Mouse (Mus musculus) left cerebral cortex, adult 2 months (tissue): ENCODE data around the gene Tusc2. TPM values are rescaled to one million over a fixed set of nuclear protein-coding genes. Genes with fewer than 3 reads are reported as not detected.

Experiments
- DNase-seq, 2 experiments: peaks; one replicate each; pipeline ENCODE4 v3.0.0; 2021 to 2022; ENCODE audit warnings: low spot score in 2 of 2, mixed read lengths in 1 of 2; ENCODE audit errors: extremely low spot score in 1 of 2
- H3K27ac ChIP-seq: fragments of 200-600 bp; 2 replicates; pipeline ENCODE4 v1.8.1; 2022
- H3K4me3 ChIP-seq: fragments of 200-600 bp; 2 replicates; pipeline ENCODE4 v1.8.1; 2022
- CTCF ChIP-seq: fragments of 200-600 bp; IDR thresholded peaks from 2 replicates; pipeline ENCODE4 v1.8.1; 2022; ENCODE audit warnings: antibody characterized with exemption, mild to moderate bottlenecking, moderate library complexity
- intact Hi-C: fragments of 180-260 bp; cut with DNase I; formaldehyde crosslinking; loops from one replicate; pipeline ENCODE4 v1.15.1; 2025
- long read RNA-seq, 2 experiments: library from polyadenylated mRNA; stranded (forward); transcript quantifications; one replicate each; pipeline ENCODE4 v2.0.0; 2021; ENCODE audit warnings: borderline mapping rate in 2 of 2
- total RNA-seq, 2 experiments: library from RNA; stranded (reverse); gene quantifications; 2 replicates each; pipeline ENCODE4 v1.2.3; 2021

Gene Tusc2
- 10 to 100 TPM; 91.0 to 99.1 TPM for total RNA-seq
- long read RNA-seq, experiment 1, transcript Tusc2-201 (3 exons, 1,665 nt): major isoform, 98 of 109 reads
- long read RNA-seq, experiment 1, partial matches to known transcripts: 2 of 109 reads
- long read RNA-seq, experiment 1, other reads (novel, unspliced or antisense): 6 of 109 reads
- long read RNA-seq, experiment 2, transcript Tusc2-201 (3 exons, 1,665 nt): major isoform, 66 of 72 reads
- long read RNA-seq, experiment 2, partial matches to known transcripts: 1 of 72 reads
- long read RNA-seq, experiment 2, other reads (novel, unspliced or antisense): 4 of 72 reads

- TF ChIP-seq CTCF: no peak
- intact Hi-C loops: no loop called here
- Histone ChIP-seq H3K27ac (peak within 1 kb of the TSS; percentile 82), H3K4me3 (peak within 1 kb of the TSS; percentile 81)
- DNase-seq: peak; percentile 92 to 94
Measured at GRCm38 (mm10) chr9:107563029-107563581, at the start of gene Tusc2. TSS of gene Tusc2 (plus strand) at chr9:107563255.

DNA sequence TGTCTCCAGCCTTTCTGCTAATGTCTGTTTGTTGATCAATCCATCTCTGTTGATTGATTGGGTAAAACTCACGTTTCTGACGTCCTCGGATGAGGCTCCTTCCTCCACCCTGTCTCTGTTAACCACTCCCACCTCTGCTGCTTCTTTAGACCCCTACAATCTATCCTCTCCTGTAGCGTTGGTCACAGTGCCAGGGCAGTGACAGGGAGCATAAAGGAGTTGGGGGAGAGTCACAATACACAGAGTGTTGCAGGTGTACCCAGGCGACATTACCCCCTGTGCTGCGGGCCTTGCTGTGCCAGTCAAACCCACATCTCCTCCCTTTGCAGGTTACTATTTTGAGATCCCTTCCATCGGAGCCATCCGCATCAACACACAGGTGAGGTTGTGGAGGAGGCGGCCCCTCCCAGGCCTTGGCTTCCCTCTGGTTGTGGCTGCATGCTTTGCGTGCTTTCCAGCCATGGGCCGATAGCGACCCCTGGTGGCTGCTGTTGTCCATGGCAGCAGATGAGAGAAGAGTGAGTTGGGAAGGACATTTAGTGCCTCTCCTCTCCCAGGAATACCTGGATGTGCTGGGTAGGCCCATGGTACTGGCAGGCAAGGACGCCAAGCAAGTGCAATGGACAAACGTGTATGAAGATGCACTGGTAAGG is 48.6 kb upstream of the Tusc2 start:
- H3K27ac ChIP-seq: no peak overlapping the region
- peak; percentile 100 for TF ChIP-seq CTCF
- intact Hi-C loops: loop anchor here (1.0 to 5.0 kb wide), 3 partner anchors 148 to 222 kb away; no protein-coding TSS in a partner anchor
- DNase-seq: peak; percentile 87 to 92
- H3K4me3 ChIP-seq: no peak overlapping the region

DNA sequence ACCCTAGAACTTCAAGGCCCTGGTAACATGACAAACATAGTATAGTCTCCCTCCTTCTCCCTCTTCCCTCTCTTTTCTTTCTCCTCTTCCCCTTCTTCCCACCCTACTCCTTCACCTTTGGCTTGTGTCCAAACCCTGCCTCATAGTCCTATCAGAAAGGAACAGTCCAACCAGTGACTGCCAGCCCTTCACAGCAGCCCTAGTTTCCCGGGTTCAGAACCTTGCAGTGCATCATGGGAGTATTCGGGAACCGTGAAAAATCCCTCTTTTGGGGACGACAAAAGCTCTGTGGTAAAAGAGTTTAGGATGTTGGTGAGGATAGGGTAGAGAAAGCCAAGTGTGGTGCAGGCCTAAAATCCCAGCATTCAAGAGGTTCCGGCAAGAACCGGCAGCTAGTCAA is 42.7 kb upstream of the Tusc2 start:
- intact Hi-C loops: no loop called here

DNA sequence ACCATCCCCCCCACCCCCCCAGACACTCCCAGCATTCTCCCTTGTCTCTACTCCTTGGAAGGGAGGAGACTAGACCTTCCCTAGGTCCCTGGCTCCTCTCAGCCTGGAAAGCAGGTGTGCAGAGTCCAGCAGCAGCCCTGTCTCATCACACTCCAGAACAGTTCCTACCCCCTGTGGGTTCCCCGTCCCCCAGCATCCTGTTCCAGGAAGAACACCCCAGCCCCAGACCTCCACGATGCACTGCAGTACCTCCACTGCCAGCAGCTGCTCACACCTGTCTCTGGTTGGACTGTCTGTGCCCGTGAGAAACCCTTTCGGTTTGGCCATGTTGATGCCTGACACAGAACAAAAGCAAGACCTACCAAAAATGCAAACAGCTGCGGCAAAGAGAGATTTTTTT is 41.9 kb upstream of the Tusc2 start:
- no peak for DNase-seq
- TF ChIP-seq CTCF: no peak
- Histone ChIP-seq H3K4me3 (no peak overlapping the region), H3K27ac (no peak overlapping the region)
- intact Hi-C loops: no loop called here

More for the DNA sequence above, 42.7 kb upstream of the Tusc2 start:
- TF ChIP-seq CTCF: no peak
- no peak overlapping the region for H3K4me3 ChIP-seq
- no peak overlapping the region for H3K27ac ChIP-seq
- no peak for DNase-seq

DNA sequence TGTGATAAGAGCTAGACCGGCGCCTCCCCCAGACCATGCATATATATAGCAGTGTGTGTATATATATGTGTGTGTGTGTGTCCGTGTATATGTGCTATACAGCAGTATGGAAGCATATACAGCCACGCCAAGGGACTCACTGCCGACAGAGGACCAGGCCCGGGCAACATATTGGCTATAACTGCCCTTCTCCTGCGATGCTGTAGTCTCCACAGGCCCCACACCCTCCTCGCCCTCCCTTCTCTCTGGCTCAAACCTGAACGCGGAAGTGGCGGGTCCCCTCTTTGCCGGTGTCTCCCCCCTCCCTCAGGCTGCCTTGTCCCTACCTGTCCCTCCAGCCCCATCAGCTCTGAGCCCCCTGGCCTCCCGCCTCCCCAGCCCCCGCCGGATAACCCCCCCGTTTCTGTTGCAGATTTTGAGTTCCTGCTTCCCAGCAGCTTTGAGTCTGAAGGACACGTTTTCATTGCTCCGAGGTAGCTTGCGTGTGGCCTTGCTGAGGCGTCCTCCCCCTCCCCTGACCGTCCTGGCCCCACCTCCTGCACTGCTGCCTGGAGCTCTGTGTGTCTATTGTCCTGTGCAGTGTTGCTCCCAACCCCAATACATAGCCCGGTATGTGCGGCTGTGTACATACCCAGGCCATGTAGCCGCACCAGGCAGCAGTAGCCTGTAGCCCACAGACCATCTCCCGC is 41.2 kb upstream of the Tusc2 start:
- TF ChIP-seq CTCF: no peak
- Histone ChIP-seq H3K27ac (no peak overlapping the region), H3K4me3 (no peak overlapping the region)
- DNase-seq: no peak
- intact Hi-C loops: no loop called here

DNA sequence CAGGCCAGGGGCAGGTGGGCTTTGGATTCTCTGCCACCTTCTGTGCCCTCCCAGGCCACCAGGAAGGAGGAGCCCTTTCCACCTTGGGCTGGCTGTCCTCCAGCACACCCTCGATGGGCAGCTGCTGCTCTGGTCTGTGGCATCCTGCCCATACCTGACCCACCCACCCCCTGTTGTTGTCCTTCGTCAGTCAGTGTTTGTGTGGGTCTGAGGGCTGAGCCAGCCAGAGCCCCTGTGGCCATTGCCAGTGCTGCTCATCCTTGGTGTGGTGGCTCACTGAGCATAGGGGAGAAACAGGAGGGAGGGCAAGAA is 40.7 kb upstream of the Tusc2 start:
- DNase-seq: no peak
- TF ChIP-seq CTCF: no peak
- intact Hi-C loops: no loop called here
- Histone ChIP-seq H3K4me3 (no peak overlapping the region), H3K27ac (no peak overlapping the region)

DNA sequence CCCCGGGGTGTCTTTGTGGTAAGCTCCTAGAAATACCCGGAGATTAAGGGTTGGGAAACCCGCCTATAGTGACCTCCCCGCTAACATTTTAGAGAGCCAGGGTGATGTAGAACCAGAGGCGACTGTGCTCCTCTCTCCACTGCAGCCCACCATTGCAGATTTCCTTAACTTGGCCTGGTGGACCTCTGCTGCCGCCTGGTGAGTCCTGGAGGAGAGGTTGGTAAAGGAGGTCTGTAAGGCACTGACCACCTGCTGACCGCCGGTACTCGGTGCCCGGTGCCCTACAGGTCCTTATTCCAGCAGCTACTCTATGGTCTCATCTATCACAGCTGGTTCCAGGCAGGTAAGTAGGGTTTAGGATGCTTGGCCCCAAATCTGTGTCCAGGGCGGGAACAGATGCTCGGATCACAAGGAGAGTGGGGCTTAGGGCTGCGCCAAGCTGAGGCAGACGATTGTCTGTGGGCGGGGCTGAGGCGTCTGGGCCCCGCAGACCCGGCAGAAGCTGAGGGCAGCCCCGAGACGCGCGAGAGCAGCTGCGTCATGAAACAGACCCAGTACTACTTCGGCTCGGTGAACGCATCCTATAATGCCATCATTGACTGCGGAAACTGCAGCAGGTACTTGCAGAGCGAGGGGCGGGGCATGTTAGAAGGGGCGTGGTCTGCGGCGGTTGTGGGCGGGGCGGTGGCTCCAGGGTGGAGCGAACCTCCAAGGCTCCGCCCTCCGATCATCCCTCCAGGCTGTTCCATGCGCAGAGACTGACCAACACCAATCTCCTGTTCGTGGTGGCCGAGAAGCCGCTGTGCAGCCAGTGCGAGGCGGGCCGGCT is 36.6 kb upstream of the Tusc2 start:
- DNase-seq: peak; percentile 70 to 78
- H3K27ac ChIP-seq: no peak overlapping the region
- peak overlapping the region; percentile 40 for H3K4me3 ChIP-seq
- intact Hi-C loops: no loop called here
- TF ChIP-seq CTCF: no peak

DNA sequence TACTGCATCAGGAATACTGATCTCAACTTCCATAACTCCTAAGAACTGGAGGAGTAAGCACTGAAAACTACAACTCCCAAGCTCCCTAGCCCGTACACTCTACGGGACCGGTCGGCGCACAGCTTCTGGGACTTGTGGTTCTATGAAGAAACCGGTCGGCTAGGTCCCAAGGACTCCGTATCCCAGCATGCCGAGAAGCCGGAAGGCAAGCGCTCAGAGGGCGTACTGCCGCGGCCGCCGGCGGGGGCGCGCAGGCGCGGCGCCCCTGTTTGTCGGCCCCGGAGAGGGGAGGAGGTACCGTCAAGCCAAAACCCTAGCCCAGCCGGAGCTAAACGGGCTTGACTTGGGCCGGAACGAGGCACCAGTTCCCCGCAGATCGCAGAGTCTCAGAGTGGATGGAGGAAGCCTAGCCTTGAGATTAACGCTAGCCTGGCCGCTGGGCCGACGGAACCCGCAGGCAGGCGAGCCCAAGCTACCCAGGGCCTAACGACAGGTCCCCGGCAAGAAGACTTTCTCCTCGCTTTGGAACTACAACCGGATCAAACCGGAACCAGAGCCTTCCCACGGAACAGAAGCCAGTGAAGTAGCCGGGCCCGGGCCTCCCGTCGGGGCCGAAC is 29.2 kb upstream of the Tusc2 start, which contains the start of gene Tmem115:
Gene Tmem115, plus strand, starts transcription at position 155 of the 617 bp plus-strand sequence.
- peak; percentile 34 for TF ChIP-seq CTCF
- intact Hi-C loops: loop anchor here (10.0 kb wide), 1 partner anchor 649 kb away; the partner anchor contains the start of gene Rbm15b

GRCm38 (mm10) chr9:107534408-107535202 is 28.4 kb upstream of the Tusc2 start:
- H3K27ac ChIP-seq: peak overlapping the region; percentile 92
- DNase-seq: no peak
- no peak for TF ChIP-seq CTCF
- H3K4me3 ChIP-seq: peak overlapping the region; percentile 69
- intact Hi-C loops: loop anchor here (10.0 kb wide), 1 partner anchor 650 kb away; the partner anchor contains the start of gene Rbm15b

More for the DNA sequence above, 29.2 kb upstream of the Tusc2 start, which contains the start of gene Tmem115:
- Histone ChIP-seq H3K27ac (peak within 1 kb of the TSS; percentile 92), H3K4me3 (peak within 1 kb of the TSS; percentile 69)
- peak; percentile 90 to 94 for DNase-seq

GRCm38 (mm10) chr9:107538231-107538630 is 24.8 kb upstream of the Tusc2 start:
- Histone ChIP-seq H3K27ac (no peak overlapping the region), H3K4me3 (no peak overlapping the region)
- intact Hi-C loops: loop anchor here (10.0 kb wide), 1 partner anchor 653 kb away; the partner anchor contains the start of gene Rbm15b
- TF ChIP-seq CTCF: no peak
- DNase-seq: no peak
